Mouse (Mus musculus) midbrain, embryonic 11.5 days (tissue): ENCODE data around the gene Emx1. TPM values are rescaled to one million over a fixed set of nuclear protein-coding genes. Genes with fewer than 3 reads are reported as not detected.

Experiments
- ATAC-seq: fragments of 200-750 bp; cut with Nextera tagmentation; 2 replicates; pipeline ENCODE4 v1.8.0; 2017; ENCODE audit warnings: moderate TSS enrichment, moderate library complexity; ENCODE audit not compliant: low FRiP score
- DNase-seq: peaks from one replicate; pipeline ENCODE4 v3.0.0; 2015; ENCODE audit warnings: low spot score; ENCODE audit errors: missing footprints
- H3K27ac ChIP-seq: fragments of 300-500 bp; sonication (generic); 2 replicates; pipeline ENCODE4 v1.5.1; 2014; ENCODE audit warnings: low read depth, low read length
- H3K27me3 ChIP-seq: fragments of 300-500 bp; sonication (generic); 2 replicates; pipeline ENCODE4 v1.6.1; 2014; ENCODE audit warnings: mild to moderate bottlenecking, low read length, moderate library complexity, mixed read lengths; ENCODE audit not compliant: control insufficient read depth, insufficient read depth
- H3K36me3 ChIP-seq: fragments of 300-500 bp; sonication (generic); 2 replicates; pipeline ENCODE4 v1.6.1; 2014; ENCODE audit warnings: mild to moderate bottlenecking, low read length, moderate library complexity, mixed read lengths; ENCODE audit not compliant: control insufficient read depth, insufficient read depth
- H3K4me1 ChIP-seq: fragments of 300-500 bp; sonication (generic); 2 replicates; pipeline ENCODE4 v1.6.1; 2014; ENCODE audit warnings: low read length; ENCODE audit not compliant: control insufficient read depth, insufficient read depth
- H3K4me2 ChIP-seq: fragments of 300-500 bp; sonication (generic); 2 replicates; pipeline ENCODE4 v1.6.1; 2014; ENCODE audit warnings: mild to moderate bottlenecking, moderate library complexity
- H3K4me3 ChIP-seq: fragments of 300-500 bp; sonication (generic); 2 replicates; pipeline ENCODE4 v1.5.1; 2014; ENCODE audit warnings: low read depth, low read length
- H3K9ac ChIP-seq: fragments of 300-500 bp; sonication (generic); 2 replicates; pipeline ENCODE4 v1.6.1; 2014; ENCODE audit warnings: low read length
- H3K9me3 ChIP-seq: fragments of 300-500 bp; sonication (generic); 2 replicates; pipeline ENCODE4 v1.6.1; 2016; ENCODE audit warnings: low read length; ENCODE audit not compliant: control insufficient read depth
- WGBS: fragments of 180-500 bp; shearing (Covaris S2); extraction: QIAGEN DNeasy Blood & Tissue Kit; methylation state at CpG from one replicate; pipeline ENCODE4 v1.1.7; 2014; 5-methylcytosine and 5-hydroxymethylcytosine counted together
- polyA plus RNA-seq: library from polyadenylated mRNA; unstranded; fragments of >200 nt; fragmentation: Nextera tagmentation; extraction: Ambion mirVana; gene quantifications from 2 replicates; pipeline ENCODE4 v1.2.1, GENCODE M21; 2014

The Emx1 gene
- polyA plus RNA-seq, 1 experiment from 2014 or later = 3.6 TPM

DNA sequence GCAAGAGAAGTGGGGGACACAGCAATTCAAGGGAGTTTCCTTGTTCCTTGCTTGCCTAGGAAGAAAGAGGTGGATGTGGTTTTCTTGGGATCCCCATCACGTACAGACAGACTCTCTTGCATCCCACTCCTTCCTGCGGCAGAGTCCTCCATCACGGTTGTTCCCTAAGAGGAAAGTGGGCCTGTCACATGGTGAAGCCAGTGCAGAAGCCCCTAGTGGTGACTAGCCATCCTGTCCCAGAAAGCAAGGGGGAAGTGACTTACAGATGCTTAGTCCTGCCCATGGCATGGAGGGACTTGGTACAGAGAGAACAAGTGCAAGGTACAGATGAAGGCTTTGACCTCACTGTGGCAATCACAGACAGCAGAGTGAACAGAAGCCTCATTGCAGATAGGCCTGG is 66.0 kb downstream of the Emx1 start:
- H3K27ac ChIP-seq = no peak overlapping the region
- no peaks in the 10 kb centered on the region for H3K4me1 ChIP-seq
- 77% methylated on average over 3 of the region's 3 CpGs for whole genome bisulfite sequencing
- DNase-seq = no peak
- no peak overlapping the region for H3K9ac ChIP-seq
- H3K9me3 ChIP-seq = no peaks in the 10 kb centered on the region
- ATAC-seq = no peak
- H3K36me3 ChIP-seq = no peaks in the 10 kb centered on the region
- H3K4me3 ChIP-seq = no peak overlapping the region
- no peaks in the 10 kb centered on the region for H3K27me3 ChIP-seq
- H3K4me2 ChIP-seq = no peak overlapping the region

Other genes with a start within 250 kb of the Emx1 start
- 32.0 and 37.0 TPM in 2 replicates for gene Exoc6b, start 117.9 kb upstream of the Emx1 start, polyA plus RNA-seq
- 41.1 and 45.5 TPM in 2 replicates for gene Spr, start 49.7 kb upstream of the Emx1 start, polyA plus RNA-seq
- gene Sfxn5, start 146.0 kb downstream of the Emx1 start, polyA plus RNA-seq = 5.7 and 6.2 TPM in 2 replicates
- 4.2 and 4.7 TPM in 2 replicates for gene Rab11fip5, start 187.2 kb downstream of the Emx1 start, polyA plus RNA-seq
- not detected in 2 replicates for gene Noto, start 236.4 kb downstream of the Emx1 start, polyA plus RNA-seq
- gene Smyd5, start 244.6 kb downstream of the Emx1 start, polyA plus RNA-seq = 52.1 and 52.6 TPM in 2 replicates